Mouse (Mus musculus) CH12.LX (cell line): ENCODE results near the gene Minos1. TPM values are rescaled to one million over a fixed set of nuclear protein-coding genes. Genes with fewer than 3 reads are reported as not detected.

Experiments used
- DNase-seq: peaks from one replicate; pipeline ENCODE4 v3.0.0-alpha.2; 2013; ENCODE audit errors: extremely low read depth
- H3K27ac ChIP-seq: 2 replicates; pipeline ENCODE4 v1.5.1; 2012; ENCODE audit warnings: low read depth, mild to moderate bottlenecking, control low read depth, moderate library complexity; ENCODE audit not compliant: insufficient read depth
- H3K27me3 ChIP-seq: replicated peaks from 2 replicates; pipeline ENCODE3; 2012; ENCODE audit warnings: inconsistent platforms
- H3K36me3 ChIP-seq, 2 experiments: replicated peaks in 1 of 2; 2 replicates each; pipeline versions ENCODE3 to v1.6.1; 2012; ENCODE audit warnings: inconsistent platforms in 1 of 2, low read length in 1 of 2, mild to moderate bottlenecking in 1 of 2, mixed read lengths in 1 of 2, moderate library complexity in 1 of 2; ENCODE audit not compliant: control insufficient read depth in 1 of 2, insufficient read depth in 1 of 2
- H3K4me1 ChIP-seq, 2 experiments: 2 replicates each; pipeline ENCODE4 v1.6.1; 2012; ENCODE audit warnings: inconsistent platforms in 1 of 2, moderate library complexity in 1 of 2; ENCODE audit not compliant: insufficient read depth in 2 of 2, control insufficient read depth in 1 of 2
- H3K4me2 ChIP-seq: 2 replicates; pipeline ENCODE4 v1.6.1; 2012; ENCODE audit warnings: low read depth, mild to moderate bottlenecking, control low read depth; ENCODE audit not compliant: poor library complexity, insufficient read depth, severe bottlenecking
- H3K4me3 ChIP-seq, 3 experiments: fragments of 150-350 bp in 1 of 3; sonication (generic) in 1 of 3; replicated peaks in 1 of 3; 2 replicates each; pipeline versions ENCODE3 to v1.5.1; 2011 to 2012; ENCODE audit warnings: low read depth in 2 of 3, low read length in 2 of 3, mild to moderate bottlenecking in 2 of 3, moderate library complexity in 2 of 3, control low read depth in 1 of 3, improper control_type of control experiment in 1 of 3, inconsistent platforms in 1 of 3, mixed read lengths in 1 of 3; ENCODE audit not compliant: poor library complexity in 1 of 3
- H3K79me2 ChIP-seq: replicated peaks from 2 replicates; pipeline ENCODE4 v1.6.1; 2012; ENCODE audit warnings: mild to moderate bottlenecking, moderate library complexity; ENCODE audit not compliant: control insufficient read depth, poor library complexity, insufficient read depth, severe bottlenecking; ENCODE audit errors: extremely low read depth
- H3K9ac ChIP-seq: 2 replicates; pipeline ENCODE4 v1.6.1; 2012; ENCODE audit warnings: low read depth, mild to moderate bottlenecking, control low read depth, moderate library complexity; ENCODE audit not compliant: insufficient read depth
- H3K9me3 ChIP-seq: replicated peaks from 2 replicates; pipeline ENCODE3; 2012; ENCODE audit warnings: low read length, inconsistent platforms, mixed read lengths
- BHLHE40 ChIP-seq: IDR thresholded peaks from 2 replicates; pipeline ENCODE4 v1.6.1; 2011; ENCODE audit warnings: mild to moderate bottlenecking, low read depth, low read length, improper control_type of control experiment
- CHD1 ChIP-seq: IDR thresholded peaks from 2 replicates; pipeline ENCODE4 v1.6.1; 2012; ENCODE audit warnings: low read depth, low read length, improper control_type of control experiment, inconsistent platforms
- CHD2 ChIP-seq: IDR thresholded peaks from 2 replicates; pipeline ENCODE4 v1.6.1; 2011; ENCODE audit warnings: low read length, improper control_type of control experiment
- E2F4 ChIP-seq: IDR thresholded peaks from 2 replicates; pipeline ENCODE4 v1.6.1; 2011; ENCODE audit warnings: low read depth, low read length, improper control_type of control experiment; ENCODE audit not compliant: insufficient replicate concordance
- ELF1 ChIP-seq: IDR thresholded peaks from 2 replicates; pipeline ENCODE4 v1.6.1; 2014; ENCODE audit warnings: low read depth, mild to moderate bottlenecking, inconsistent platforms, low read length, improper control_type of control experiment
- ETS1 ChIP-seq: conservative IDR thresholded peaks from 2 replicates; pipeline ENCODE4 v1.6.1; 2012; ENCODE audit warnings: low read depth, mild to moderate bottlenecking, inconsistent platforms, low read length, improper control_type of control experiment, moderate library complexity
- IRF4 ChIP-seq: IDR thresholded peaks from 2 replicates; pipeline ENCODE4 v1.6.1; 2014; ENCODE audit warnings: low read depth, mild to moderate bottlenecking, inconsistent platforms, low read length, improper control_type of control experiment
- JUND ChIP-seq: conservative IDR thresholded peaks from 2 replicates; pipeline ENCODE4 v1.6.1; 2011; ENCODE audit warnings: low read depth, low read length, improper control_type of control experiment
- KAT2A ChIP-seq: IDR thresholded peaks from 2 replicates; pipeline ENCODE4 v1.6.1; 2012; ENCODE audit warnings: low read length, improper control_type of control experiment, inconsistent platforms; ENCODE audit not compliant: insufficient replicate concordance
- MEF2A ChIP-seq: IDR thresholded peaks from 2 replicates; pipeline ENCODE4 v1.6.1; 2014; ENCODE audit warnings: low read depth, mild to moderate bottlenecking, inconsistent platforms, low read length, improper control_type of control experiment, borderline replicate concordance
- MYC ChIP-seq: IDR thresholded peaks from 2 replicates; pipeline ENCODE4 v1.6.1; 2011; ENCODE audit warnings: low read depth, mild to moderate bottlenecking, improper control_type of control experiment, low read length
- NELFE ChIP-seq: IDR thresholded peaks from 2 replicates; pipeline ENCODE4 v1.6.1; 2011; ENCODE audit warnings: low read depth, low read length, improper control_type of control experiment
- NRF1 ChIP-seq: IDR thresholded peaks from 2 replicates; pipeline ENCODE4 v1.6.1; 2014; ENCODE audit warnings: low read depth, mild to moderate bottlenecking, inconsistent platforms, low read length, improper control_type of control experiment, moderate library complexity
- POLR2AphosphoS2 ChIP-seq: IDR thresholded peaks from 2 replicates; pipeline ENCODE4 v1.6.1; 2011; ENCODE audit warnings: low read depth, low read length, improper control_type of control experiment
- RAD21 ChIP-seq: IDR thresholded peaks from 2 replicates; pipeline ENCODE4 v1.6.1; 2011; ENCODE audit warnings: low read depth, mild to moderate bottlenecking, low read length, improper control_type of control experiment, moderate library complexity
- SMC3 ChIP-seq: IDR thresholded peaks from 2 replicates; pipeline ENCODE4 v1.6.1; 2011; ENCODE audit warnings: low read depth, low read length, improper control_type of control experiment
- TBP ChIP-seq: conservative IDR thresholded peaks from 2 replicates; pipeline ENCODE4 v1.6.1; 2011; ENCODE audit warnings: low read depth, low read length, improper control_type of control experiment
- TCF12 ChIP-seq: IDR thresholded peaks from 2 replicates; pipeline ENCODE4 v1.6.1; 2014; ENCODE audit warnings: low read depth, mild to moderate bottlenecking, inconsistent platforms, low read length, improper control_type of control experiment
- UBTF ChIP-seq: IDR thresholded peaks from 2 replicates; pipeline ENCODE4 v1.6.1; 2012; ENCODE audit warnings: low read depth, mild to moderate bottlenecking, inconsistent platforms, low read length, improper control_type of control experiment, moderate library complexity
- ZC3H11A ChIP-seq: IDR thresholded peaks from 2 replicates; pipeline ENCODE4 v1.6.1; 2012; ENCODE audit warnings: low read depth, mild to moderate bottlenecking, inconsistent platforms, low read length, improper control_type of control experiment
- ZMIZ1 ChIP-seq: IDR thresholded peaks from 2 replicates; pipeline ENCODE4 v1.6.1; 2012; ENCODE audit warnings: low read depth, mild to moderate bottlenecking, inconsistent platforms, low read length, improper control_type of control experiment
- ZNF384 ChIP-seq: IDR thresholded peaks from 2 replicates; pipeline ENCODE4 v1.6.1; 2012; ENCODE audit warnings: low read depth, low read length, improper control_type of control experiment, inconsistent platforms
- dilution Hi-C: fragments of 300-500 bp; cut with MboI; formaldehyde crosslinking; loops from 2 replicates; pipeline ENCODE4 v1.14.3; 2020; ENCODE audit warnings: low sequenced_read_pairs; ENCODE audit not compliant: extremely low pct_unique_long_range_greater_than_20kb, extremely low pct_ligation_motif_present
- in situ Hi-C: fragments of 300-500 bp; cut with MboI; formaldehyde crosslinking; loops from 3 replicates; pipeline ENCODE4 v1.14.3; 2019; ENCODE audit warnings: low sequenced_read_pairs, low pct_ligation_motif_present, low pct_unique_long_range_greater_than_20kb, mixed read lengths
- polyA plus RNA-seq: library from polyadenylated mRNA; unstranded; fragments of >175 nt; gene quantifications from 2 replicates; pipeline ENCODE4 v1.2.1, GENCODE M21; 2012; ENCODE audit warnings: low read depth; ENCODE audit not compliant: insufficient read length
- total RNA-seq, 2 experiments: library from RNA; depleted of rRNA; stranded (reverse); fragments of 300-350 nt in 1 of 2; fragments of >200 nt in 1 of 2; gene quantifications; 2 replicates each; pipeline ENCODE4 v1.2.3; 2012 to 2014

The Minos1 gene
- total and polyA plus RNA-seq, 3 experiments: 39.2 to 418 (median 151) TPM

GRCm38 (mm10) chr4:139164082-139164481, 33.2 kb upstream of the Minos1 start:
- dilution Hi-C loops: no loop called here
- no peak overlapping the region for H3K9ac ChIP-seq
- no peaks in the 10 kb centered on the region for H3K36me3 ChIP-seq
- H3K27me3 ChIP-seq: no peaks in the 10 kb centered on the region
- H3K4me1 ChIP-seq: peaks cover 3 to 13% of the 10 kb centered on the region in 2 experiments; a peak in 3 of 4 replicates
- no peak overlapping the region for H3K4me2 ChIP-seq
- in situ Hi-C loops: no loop called here
- no peak overlapping the region for H3K4me3 ChIP-seq
- no peak overlapping the region for H3K27ac ChIP-seq
- no peak for DNase-seq
- H3K9me3 ChIP-seq: no peaks in the 10 kb centered on the region
- TF ChIP-seq ZMIZ1 (no peak), TCF12 (no peak), RAD21 (no peak), ZNF384 (no peak), IRF4 (no peak), CHD2 (no peak), ETS1 (no peak), ELF1 (no peak), E2F4 (no peak), JUND (no peak), NELFE (no peak), MYC (no peak), NRF1 (no peak), KAT2A (no peak), MEF2A (no peak)
- TF ChIP-seq, all 38 proteins: peak for 0
- H3K79me2 ChIP-seq: no peaks in the 10 kb centered on the region

GRCm38 (mm10) chr4:139161076-139161475, 30.2 kb upstream of the Minos1 start:
- no peak overlapping the region for H3K9ac ChIP-seq
- H3K4me2 ChIP-seq: no peak overlapping the region
- H3K79me2 ChIP-seq: no peaks in the 10 kb centered on the region
- no peaks in the 10 kb centered on the region for H3K36me3 ChIP-seq
- dilution Hi-C loops: no loop called here
- no peak overlapping the region for H3K4me3 ChIP-seq
- H3K9me3 ChIP-seq: no peaks in the 10 kb centered on the region
- no peaks in the 10 kb centered on the region for H3K27me3 ChIP-seq
- peaks cover 0 to 1% of the 10 kb centered on the region in 2 experiments; a peak in 2 of 4 replicates for H3K4me1 ChIP-seq
- in situ Hi-C loops: no loop called here
- no peak overlapping the region for H3K27ac ChIP-seq
- TF ChIP-seq ZC3H11A (no peak), TBP (no peak), POLR2AphosphoS2 (no peak), BHLHE40 (no peak), ZMIZ1 (no peak), SMC3 (no peak), IRF4 (no peak), UBTF (no peak), MEF2A (no peak), CHD2 (no peak), CHD1 (no peak)
- DNase-seq: no peak
